Mouse (Mus musculus) liver, embryonic 12.5 days (tissue): ENCODE data around the gene Sept6. TPM values are rescaled to one million over a fixed set of nuclear protein-coding genes. Genes with fewer than 3 reads are reported as not detected.

Experiments used
- ATAC-seq: fragments of 200-750 bp; cut with Nextera tagmentation; 2 replicates; pipeline ENCODE4 v1.8.0; 2017; ENCODE audit warnings: moderate number of reproducible peaks, mild to moderate bottlenecking, moderate library complexity
- H3K27ac ChIP-seq: fragments of 300-500 bp; sonication (generic); 2 replicates; pipeline ENCODE4 v1.5.1; 2016; ENCODE audit warnings: mild to moderate bottlenecking
- H3K27me3 ChIP-seq: fragments of 300-500 bp; sonication (generic); replicated peaks from 2 replicates; pipeline ENCODE4 v1.6.1; 2016; ENCODE audit warnings: mild to moderate bottlenecking, moderate library complexity
- H3K36me3 ChIP-seq: fragments of 300-500 bp; sonication (generic); 2 replicates; pipeline ENCODE4 v1.6.1; 2016; ENCODE audit warnings: mild to moderate bottlenecking, moderate library complexity
- H3K4me1 ChIP-seq: fragments of 300-500 bp; sonication (generic); 2 replicates; pipeline ENCODE4 v1.6.1; 2016
- H3K4me2 ChIP-seq: fragments of 300-500 bp; sonication (generic); 2 replicates; pipeline ENCODE4 v1.6.1; 2016; ENCODE audit warnings: mild to moderate bottlenecking, moderate library complexity
- H3K4me3 ChIP-seq: fragments of 300-500 bp; sonication (generic); 2 replicates; pipeline ENCODE4 v1.5.1; 2016; ENCODE audit warnings: mild to moderate bottlenecking, moderate library complexity
- H3K9ac ChIP-seq: fragments of 300-500 bp; sonication (generic); 2 replicates; pipeline ENCODE4 v1.6.1; 2016; ENCODE audit warnings: mild to moderate bottlenecking, moderate library complexity
- H3K9me3 ChIP-seq: fragments of 300-500 bp; sonication (generic); replicated peaks from 2 replicates; pipeline ENCODE4 v1.6.1; 2016; ENCODE audit warnings: mild to moderate bottlenecking, moderate library complexity
- WGBS: fragments of 180-500 bp; shearing (Covaris S2); methylation state at CpG from one replicate; pipeline ENCODE4 v1.1.7; 2016; ENCODE audit not compliant: insufficient replicate concordance; 5-methylcytosine and 5-hydroxymethylcytosine counted together
- polyA plus RNA-seq: library from polyadenylated mRNA; unstranded; fragments of >200 nt; fragmentation: Nextera tagmentation; extraction: Ambion mirVana; gene quantifications from 2 replicates; pipeline ENCODE4 v1.2.1, GENCODE M21; 2016

The Sept6 gene
- polyA plus RNA-seq, 1 experiment from 2014 or later = 6.2 TPM

- Histone ChIP-seq H3K9ac (no peak overlapping the region), H3K9me3 (no peaks in the 10 kb centered on the region), H3K4me3 (no peak overlapping the region), H3K27me3 (peaks cover 3% of the 10 kb centered on the region; the same call in 1 of the 2 replicates), H3K36me3 (no peaks in the 10 kb centered on the region), H3K4me2 (no peak overlapping the region), H3K27ac (no peak overlapping the region), H3K4me1 (peaks cover 18% of the 10 kb centered on the region; the same call in 1 of the 2 replicates)
- no peak for ATAC-seq
- 38% methylated on average over 3 of the region's 3 CpGs for WGBS
These were observed 6.6 kb downstream of the Sept6 start for GRCm38 (mm10) chrX:36985041-36985440.

- no peak for ATAC-seq
- Histone ChIP-seq H3K4me2 (no peak overlapping the region), H3K4me1 (peaks cover 18% of the 10 kb centered on the region; the same call in 1 of the 2 replicates), H3K27ac (no peak overlapping the region), H3K36me3 (no peaks in the 10 kb centered on the region), H3K9me3 (no peaks in the 10 kb centered on the region), H3K27me3 (no peaks in the 10 kb centered on the region; the same call in 1 of the 2 replicates), H3K9ac (no peak overlapping the region), H3K4me3 (no peak overlapping the region)
- 40% methylated on average over 11 of the region's 11 CpGs for WGBS
These were observed 7.8 kb downstream of the Sept6 start for GRCm38 (mm10) chrX:36983654-36984311.

- Histone ChIP-seq H3K4me3 (no peak overlapping the region), H3K4me2 (no peak overlapping the region), H3K27me3 (no peaks in the 10 kb centered on the region), H3K36me3 (no peaks in the 10 kb centered on the region), H3K27ac (no peak overlapping the region), H3K9ac (no peak overlapping the region), H3K9me3 (no peaks in the 10 kb centered on the region), H3K4me1 (peaks cover 11% of the 10 kb centered on the region; the same call in 1 of the 2 replicates)
- ATAC-seq = no peak
- 59% methylated on average over 8 of the region's 8 CpGs for WGBS
These were observed 8.5 kb downstream of the Sept6 start for GRCm38 (mm10) chrX:36982892-36983653.

- Histone ChIP-seq H3K36me3 (no peaks in the 10 kb centered on the region), H3K4me2 (no peak overlapping the region), H3K9ac (no peak overlapping the region), H3K27ac (no peak overlapping the region), H3K4me1 (peaks cover 8% of the 10 kb centered on the region; the same call in 1 of the 2 replicates), H3K9me3 (no peaks in the 10 kb centered on the region), H3K4me3 (no peak overlapping the region), H3K27me3 (no peaks in the 10 kb centered on the region)
- WGBS = 44% methylated on average over 10 of the region's 10 CpGs
- ATAC-seq = no peak
These were observed 10.9 kb downstream of the Sept6 start for GRCm38 (mm10) chrX:36980563-36981187.

- Histone ChIP-seq H3K9me3 (no peaks in the 10 kb centered on the region), H3K4me1 (0 out of 2 replicates have a peak, but pooled peaks cover 3% of the 10 kb centered on the region), H3K4me2 (no peak overlapping the region), H3K27me3 (no peaks in the 10 kb centered on the region), H3K9ac (no peak overlapping the region), H3K36me3 (no peaks in the 10 kb centered on the region), H3K27ac (no peak overlapping the region), H3K4me3 (no peak overlapping the region)
- 24% methylated on average over 2 of the region's 2 CpGs for WGBS
- no peak for ATAC-seq
These were observed 13.7 kb downstream of the Sept6 start for GRCm38 (mm10) chrX:36977863-36978262.

GRCm38 (mm10) chrX:36976980-36977379, 14.6 kb downstream of the Sept6 start:
- Histone ChIP-seq H3K4me2 (no peak overlapping the region), H3K9me3 (no peaks in the 10 kb centered on the region), H3K4me1 (0 out of 2 replicates have a peak, but pooled peaks cover 3% of the 10 kb centered on the region), H3K27me3 (no peaks in the 10 kb centered on the region), H3K27ac (no peak overlapping the region), H3K9ac (no peak overlapping the region), H3K36me3 (no peaks in the 10 kb centered on the region), H3K4me3 (no peak overlapping the region)
- no peak for ATAC-seq
- 72% methylated on average over 7 of the region's 7 CpGs for WGBS

- no peaks in the 10 kb centered on the region for H3K36me3 ChIP-seq
- H3K4me1 ChIP-seq = 0 out of 2 replicates have a peak, but pooled peaks cover 3% of the 10 kb centered on the region
- no peaks in the 10 kb centered on the region for H3K9me3 ChIP-seq
- no peak overlapping the region for H3K9ac ChIP-seq
- H3K4me3 ChIP-seq = no peak overlapping the region
- H3K27ac ChIP-seq = no peak overlapping the region
- H3K27me3 ChIP-seq = no peaks in the 10 kb centered on the region
- WGBS = 66% methylated on average over 4 of the region's 4 CpGs
- H3K4me2 ChIP-seq = no peak overlapping the region
- no peak for ATAC-seq
These were observed 15.3 kb downstream of the Sept6 start for GRCm38 (mm10) chrX:36976272-36976671.

- Histone ChIP-seq H3K9ac (no peak overlapping the region), H3K4me1 (no peaks in the 10 kb centered on the region), H3K4me3 (no peak overlapping the region), H3K9me3 (no peaks in the 10 kb centered on the region), H3K27me3 (no peaks in the 10 kb centered on the region), H3K36me3 (no peaks in the 10 kb centered on the region), H3K27ac (no peak overlapping the region), H3K4me2 (no peak overlapping the region)
- WGBS = 57% methylated on average over 5 of the region's 5 CpGs
- no peak for ATAC-seq
These were observed 16.7 kb downstream of the Sept6 start for GRCm38 (mm10) chrX:36974905-36975304.

- no peak overlapping the region for H3K9ac ChIP-seq
- no peaks in the 10 kb centered on the region for H3K9me3 ChIP-seq
- ATAC-seq = no peak
- no peak overlapping the region for H3K27ac ChIP-seq
- no peaks in the 10 kb centered on the region for H3K27me3 ChIP-seq
- WGBS = 65% methylated on average over 5 of the region's 5 CpGs
- no peak overlapping the region for H3K4me2 ChIP-seq
- no peaks in the 10 kb centered on the region for H3K4me1 ChIP-seq
- H3K36me3 ChIP-seq = no peaks in the 10 kb centered on the region
- H3K4me3 ChIP-seq = no peak overlapping the region
These were observed 18.6 kb downstream of the Sept6 start for GRCm38 (mm10) chrX:36972951-36973471.

- no peaks in the 10 kb centered on the region for H3K4me1 ChIP-seq
- no peak overlapping the region for H3K4me2 ChIP-seq
- no peak overlapping the region for H3K4me3 ChIP-seq
- no peaks in the 10 kb centered on the region for H3K27me3 ChIP-seq
- no peaks in the 10 kb centered on the region for H3K36me3 ChIP-seq
- no peak overlapping the region for H3K27ac ChIP-seq
- no peak overlapping the region for H3K9ac ChIP-seq
- ATAC-seq = no peak
- 61% methylated on average over 4 of the region's 4 CpGs for WGBS
- no peaks in the 10 kb centered on the region for H3K9me3 ChIP-seq
These were observed 20.4 kb downstream of the Sept6 start for GRCm38 (mm10) chrX:36971156-36971555.

- WGBS = 59% methylated on average over 4 of the region's 4 CpGs
- Histone ChIP-seq H3K27ac (no peak overlapping the region), H3K4me2 (no peak overlapping the region), H3K9me3 (no peaks in the 10 kb centered on the region), H3K27me3 (no peaks in the 10 kb centered on the region), H3K4me1 (no peaks in the 10 kb centered on the region), H3K4me3 (no peak overlapping the region), H3K9ac (no peak overlapping the region), H3K36me3 (no peaks in the 10 kb centered on the region)
- no peak for ATAC-seq
These were observed 22.1 kb downstream of the Sept6 start for GRCm38 (mm10) chrX:36969501-36969900.

GRCm38 (mm10) chrX:36956674-36957073, 34.9 kb downstream of the Sept6 start:
- WGBS = 20% methylated on average over 2 of the region's 2 CpGs
- Histone ChIP-seq H3K9ac (no peak overlapping the region), H3K4me3 (no peak overlapping the region), H3K4me2 (no peak overlapping the region), H3K27ac (no peak overlapping the region), H3K9me3 (no peaks in the 10 kb centered on the region), H3K4me1 (peaks cover 13% of the 10 kb centered on the region; the same call in 1 of the 2 replicates), H3K27me3 (no peaks in the 10 kb centered on the region), H3K36me3 (no peaks in the 10 kb centered on the region)
- ATAC-seq = no peak
